Comparison of ENCODE assay signal across 17 mouse cellular contexts in the genomic region with DNA sequence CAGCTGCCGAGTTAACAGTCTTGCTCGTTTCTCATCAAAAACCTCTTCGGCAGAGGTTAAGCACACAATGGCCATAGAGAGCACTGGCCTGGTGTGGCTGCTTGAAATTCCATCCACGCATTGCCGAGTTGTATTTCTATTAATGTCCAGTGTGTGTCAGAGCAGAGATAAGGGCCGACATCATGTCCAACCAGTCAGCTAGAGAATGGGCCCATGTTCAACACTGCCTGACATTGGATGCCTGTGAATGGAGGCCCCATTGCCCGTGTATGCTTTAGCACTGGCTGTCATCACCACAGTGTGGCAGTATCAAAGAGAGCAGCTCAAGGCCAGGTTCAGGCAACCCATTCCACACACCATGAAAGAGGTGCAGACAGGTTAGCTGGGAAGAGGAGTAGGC. TPM values are rescaled to one million over a fixed set of nuclear protein-coding genes. Genes with fewer than 3 reads are reported as not detected.
DNase-seq lines count a peak whose midpoint lies in the region; ATAC-seq and TF ChIP-seq lines count a peak whose summit lies in the region.
"Had no signal": no experiment of that assay in that cellular context is flagged by ENCODE, and none has a peak within 500 bp of the region (broad histone marks: within the 10 kb centered on the region; RNA-seq: fewer than 3 reads in every experiment).

No protein-coding gene starts in this region.

- 60% methylated on average over 7 of the region's 7 CpGs for WGBS in hindbrain, postnatal 0 days
- WGBS in hindbrain, embryonic 16.5 days = 59% methylated on average over 7 of the region's 7 CpGs
- WGBS in heart, embryonic 12.5 days = 10% methylated on average over 7 of the region's 7 CpGs
- 45% methylated on average over 7 of the region's 7 CpGs for WGBS in midbrain, embryonic 12.5 days
- 65% methylated on average over 7 of the region's 7 CpGs for WGBS in intestine, embryonic 15.5 days

- H3K27ac ChIP-seq in hindbrain, postnatal 0 days = no peak overlapping the region; the same call in 1 of the 2 replicates
- H3K27ac ChIP-seq in hindbrain, embryonic 16.5 days (ENCODE audit: low read depth, low read length) = no peak overlapping the region
- peak overlapping the region; percentile 82 for H3K27ac ChIP-seq in heart, embryonic 12.5 days (ENCODE audit: poor library complexity, severe bottlenecking)
- H3K27ac ChIP-seq in midbrain, embryonic 12.5 days (replicated peaks) = peak overlapping the region; percentile 54
- H3K27ac ChIP-seq in intestine, embryonic 15.5 days = no peak overlapping the region
- H3K27ac ChIP-seq: embryonic facial prominence, embryonic 13.5 days; limb, embryonic 15.5 days; stomach, embryonic 15.5 days had no signal

- no peak overlapping the region for H3K9ac ChIP-seq in hindbrain, postnatal 0 days (replicated peaks; ENCODE audit: low read length)
- H3K9ac ChIP-seq in hindbrain, embryonic 16.5 days (ENCODE audit: low read depth, low read length) = no peak overlapping the region
- 0 out of 2 replicates have a peak overlapping the region, but pooled peaks have one; percentile 38 for H3K9ac ChIP-seq in heart, embryonic 12.5 days
- no peak overlapping the region for H3K9ac ChIP-seq in midbrain, embryonic 12.5 days (replicated peaks)
- H3K9ac ChIP-seq in intestine, embryonic 15.5 days = no peak overlapping the region
- H3K9ac ChIP-seq: embryonic facial prominence, embryonic 13.5 days; limb, embryonic 15.5 days; stomach, embryonic 15.5 days had no signal

- H3K4me1 ChIP-seq in hindbrain, postnatal 0 days (ENCODE audit: insufficient read depth, low read length) = no peaks in the 10 kb centered on the region
- H3K4me1 ChIP-seq in hindbrain, embryonic 16.5 days (ENCODE audit: control insufficient read depth, insufficient read depth, low read depth, low read length) = peaks cover 4% of the 10 kb centered on the region; the same call in 1 of the 2 replicates
- H3K4me1 ChIP-seq in heart, embryonic 12.5 days (replicated peaks) = peaks cover 51% of the 10 kb centered on the region
- H3K4me1 ChIP-seq in midbrain, embryonic 12.5 days = peaks cover 19% of the 10 kb centered on the region
- H3K4me1 ChIP-seq in intestine, embryonic 15.5 days (replicated peaks) = peaks cover 4% of the 10 kb centered on the region; the same call in 1 of the 2 replicates
- H3K4me1 ChIP-seq: limb, embryonic 15.5 days; stomach, embryonic 15.5 days had no signal

- TF ChIP-seq CTCF in hindbrain, postnatal 0 days (IDR thresholded peaks at IDR 0.05; ENCODE audit: low read depth) = peak; percentile 34
- TF ChIP-seq CTCF in brain, embryonic 14.5 days (IDR thresholded peaks at IDR 0.05; ENCODE audit: borderline replicate concordance, extremely low read depth, insufficient read depth, insufficient read length) = no peak

- H3K4me2 ChIP-seq in hindbrain, postnatal 0 days (ENCODE audit: low read depth, low read length) = no peak overlapping the region
- no peak overlapping the region for H3K4me2 ChIP-seq in hindbrain, embryonic 16.5 days (ENCODE audit: low read length)
- H3K4me2 ChIP-seq in heart, embryonic 12.5 days = 0 out of 2 replicates have a peak overlapping the region, but pooled peaks have one; percentile 23
- no peak overlapping the region for H3K4me2 ChIP-seq in midbrain, embryonic 12.5 days (replicated peaks)
- H3K4me2 ChIP-seq in intestine, embryonic 15.5 days (replicated peaks) = no peak overlapping the region
- H3K4me2 ChIP-seq: embryonic facial prominence, embryonic 13.5 days; limb, embryonic 15.5 days; stomach, embryonic 15.5 days had no signal

- DNase-seq in hindbrain, postnatal 0 days (ENCODE audit: low spot score) = no peak
- peak; percentile 53 for DNase-seq in brain, embryonic 14.5 days (ENCODE audit: low read depth)
- no peak for DNase-seq in embryo, embryonic 10 days (ENCODE audit: low spot score)
- DNase-seq: cerebellum, postnatal 25 days; gastrocnemius, postnatal 25 days; right cerebral cortex, postnatal 4 days; thymus, postnatal 36 days had no signal

- 0 out of 2 replicates have a peak, but pooled peaks cover 4% of the 10 kb centered on the region for H3K36me3 ChIP-seq in hindbrain, postnatal 0 days (ENCODE audit: insufficient read depth, low read length)
- no peaks in the 10 kb centered on the region for H3K36me3 ChIP-seq in hindbrain, embryonic 16.5 days (ENCODE audit: control insufficient read depth, insufficient read depth, low read length)
- no peaks in the 10 kb centered on the region for H3K36me3 ChIP-seq in heart, embryonic 12.5 days
- H3K36me3 ChIP-seq in midbrain, embryonic 12.5 days = no peaks in the 10 kb centered on the region
- H3K36me3 ChIP-seq in intestine, embryonic 15.5 days = no peaks in the 10 kb centered on the region
- H3K36me3 ChIP-seq: embryonic facial prominence, embryonic 13.5 days; stomach, embryonic 15.5 days had no signal

- ATAC-seq in hindbrain, postnatal 0 days = no peak
- no peak for ATAC-seq in hindbrain, embryonic 16.5 days
- peak; percentile 76 for ATAC-seq in heart, embryonic 12.5 days (ENCODE audit: insufficient number of reproducible peaks, low FRiP score)
- ATAC-seq in midbrain, embryonic 12.5 days (ENCODE audit: low FRiP score, low read depth) = peak; percentile 44; the same call in 1 of the 2 replicates
- no peak for ATAC-seq in intestine, embryonic 15.5 days
- no peak for ATAC-seq in megakaryocyte, adult 5-6 weeks (ENCODE audit: poor library complexity, severe bottlenecking)
- ATAC-seq: forebrain, embryonic 14.5 days; inflammation-experienced regulatory T-cells, adult 6 months had no signal

- no peaks in the 10 kb centered on the region for H3K27me3 ChIP-seq in hindbrain, postnatal 0 days (ENCODE audit: insufficient read depth, low read length)
- no peaks in the 10 kb centered on the region for H3K27me3 ChIP-seq in hindbrain, embryonic 16.5 days (replicated peaks; ENCODE audit: control insufficient read depth, insufficient read depth, low read length)
- no peaks in the 10 kb centered on the region; the same call in 1 of the 2 replicates for H3K27me3 ChIP-seq in heart, embryonic 12.5 days (replicated peaks)
- H3K27me3 ChIP-seq in midbrain, embryonic 12.5 days = no peaks in the 10 kb centered on the region
- H3K27me3 ChIP-seq in intestine, embryonic 15.5 days (replicated peaks) = no peaks in the 10 kb centered on the region
- H3K27me3 ChIP-seq: embryonic facial prominence, embryonic 13.5 days; limb, embryonic 15.5 days; stomach, embryonic 15.5 days had no signal

- no peaks in the 10 kb centered on the region for H3K9me3 ChIP-seq in hindbrain, postnatal 0 days (ENCODE audit: low read length)
- H3K9me3 ChIP-seq in hindbrain, embryonic 16.5 days (ENCODE audit: control insufficient read depth, low read length) = no peaks in the 10 kb centered on the region
- no peaks in the 10 kb centered on the region for H3K9me3 ChIP-seq in heart, embryonic 12.5 days (replicated peaks)
- no peaks in the 10 kb centered on the region for H3K9me3 ChIP-seq in midbrain, embryonic 12.5 days
- no peaks in the 10 kb centered on the region for H3K9me3 ChIP-seq in intestine, embryonic 15.5 days
- H3K9me3 ChIP-seq: embryonic facial prominence, embryonic 13.5 days; limb, embryonic 15.5 days; stomach, embryonic 15.5 days had no signal

- TF ChIP-seq POLR2A in brain, embryonic 14.5 days (IDR thresholded peaks at IDR 0.05; ENCODE audit: borderline replicate concordance, extremely low read depth, insufficient read depth, insufficient read length, poor library complexity, severe bottlenecking) = no peak

- H3K4me3 ChIP-seq in hindbrain, postnatal 0 days (ENCODE audit: low read length) = no peak overlapping the region
- no peak overlapping the region for H3K4me3 ChIP-seq in hindbrain, embryonic 16.5 days (ENCODE audit: low read length)
- no peak overlapping the region for H3K4me3 ChIP-seq in heart, embryonic 12.5 days
- no peak overlapping the region for H3K4me3 ChIP-seq in midbrain, embryonic 12.5 days
- H3K4me3 ChIP-seq in intestine, embryonic 15.5 days (replicated peaks) = no peak overlapping the region
- H3K4me3 ChIP-seq: embryonic facial prominence, embryonic 13.5 days; limb, embryonic 15.5 days; stomach, embryonic 15.5 days had no signal

RNA-seq across cellular contexts. Expression of gene Chchd6, which starts 38.9 kb away (rescaled TPM):
- total RNA-seq in hindbrain, postnatal 0 days (2014; rRNA removed) = 102 and 105 TPM in 2 replicates
- 165 and 180 TPM in 2 replicates for polyA plus RNA-seq in hindbrain, postnatal 0 days (2015; fragmentation: Nextera tagmentation; extraction: Ambion mirVana)
- polyA plus RNA-seq in hindbrain, embryonic 16.5 days (2015; fragmentation: Nextera tagmentation; extraction: Ambion mirVana) = 185 and 201 TPM in 2 replicates
- 142 and 219 TPM in 2 replicates for polyA plus RNA-seq in brain, embryonic 14.5 days (2012; rRNA removed)
- 37.8 and 39.7 TPM in 2 replicates for polyA plus RNA-seq in heart, embryonic 12.5 days (2016; fragmentation: Nextera tagmentation; extraction: Ambion mirVana)
- 92.9 and 97.0 TPM in 2 replicates for polyA plus RNA-seq in midbrain, embryonic 12.5 days (2016; fragmentation: Nextera tagmentation; extraction: Ambion mirVana)
- polyA plus RNA-seq in intestine, embryonic 15.5 days (2015; fragmentation: Nextera tagmentation; extraction: Ambion mirVana) = 40.6 and 44.1 TPM in 2 replicates
- total RNA-seq in megakaryocyte, adult 5-6 weeks (2015) = 5.9 and 7.1 TPM in 2 replicates
- 1.3 and 1.5 TPM in 2 replicates for total RNA-seq in megakaryocyte, adult 5-6 weeks (2017)

Comparison
In these comparisons a context has a peak if more than half of its experiments do, and no peak if none do; other contexts are left out.
1. ATAC-seq: peak in heart, embryonic 12.5 days (single experiment) and midbrain, embryonic 12.5 days (single experiment); none in hindbrain, postnatal 0 days (single experiment), hindbrain, embryonic 16.5 days (single experiment), intestine, embryonic 15.5 days (single experiment) and megakaryocyte, adult 5-6 weeks (single experiment).
2. H3K27ac ChIP-seq: peak in heart, embryonic 12.5 days (single experiment) and midbrain, embryonic 12.5 days (single experiment); none in hindbrain, postnatal 0 days (single experiment), hindbrain, embryonic 16.5 days (single experiment) and intestine, embryonic 15.5 days (single experiment).